Mouse (Mus musculus): ENCODE measurements at regions not wholly inside any gene's neighbourhood (a gene's known extent, or its start where the extent isn't known, plus 50 kb on each side); places are given as distances from the start of the nearest gene placed in this dataset.

- DNase-seq (ENCODE audit: low read depth, low spot score), result no peak
Measured at GRCm38 (mm10) chr10:43710886-43711256, 132.8 kb downstream of the Cd24a start.

- DNase-seq (ENCODE audit: low read depth, low spot score), result no peak
Measured at GRCm38 (mm10) chr10:43712657-43713056, 134.6 kb downstream of the Cd24a start.

- DNase-seq (ENCODE audit: low read depth, low spot score), result no peak
Measured at GRCm38 (mm10) chr10:43718768-43719167, 140.7 kb downstream of the Cd24a start.

- DNase-seq (ENCODE audit: low read depth, low spot score), result no peak
Measured at GRCm38 (mm10) chr10:43721356-43721755, 143.3 kb downstream of the Cd24a start.

- no peak for DNase-seq (ENCODE audit: low read depth, low spot score)
Measured at GRCm38 (mm10) chr10:43722164-43722563, 144.1 kb downstream of the Cd24a start.

GRCm38 (mm10) chr10:43722711-43723614 lies 144.9 kb downstream of the Cd24a start:
- no peak for DNase-seq (ENCODE audit: low read depth, low spot score)

- DNase-seq (ENCODE audit: low read depth, low spot score), result no peak
Measured at GRCm38 (mm10) chr10:43723615-43723937, 145.5 kb downstream of the Cd24a start.

- DNase-seq (ENCODE audit: low read depth, low spot score), result no peak
Measured at GRCm38 (mm10) chr10:43727746-43728145, 149.7 kb downstream of the Cd24a start.

GRCm38 (mm10) chr10:43729184-43729583 lies 151.1 kb downstream of the Cd24a start:
- no peak for DNase-seq (ENCODE audit: low read depth, low spot score)

GRCm38 (mm10) chr10:43733618-43734415 lies 155.7 kb downstream of the Cd24a start:
- no peak for DNase-seq (ENCODE audit: low read depth, low spot score)

GRCm38 (mm10) chr10:43739181-43739580 lies 161.1 kb downstream of the Cd24a start:
- DNase-seq (ENCODE audit: low read depth, low spot score), result no peak

GRCm38 (mm10) chr10:43739718-43740117 lies 161.6 kb downstream of the Cd24a start:
- no peak for DNase-seq (ENCODE audit: low read depth, low spot score)

GRCm38 (mm10) chr10:43740204-43740865 lies 161.2 kb downstream of the Qrsl1 start:
- DNase-seq (ENCODE audit: low read depth, low spot score), result no peak

GRCm38 (mm10) chr10:43741361-43742084 lies 160.0 kb downstream of the Qrsl1 start:
- DNase-seq (ENCODE audit: low read depth, low spot score), result no peak

GRCm38 (mm10) chr10:43742085-43743054 lies 159.2 kb downstream of the Qrsl1 start:
- peak; percentile 66 for DNase-seq (ENCODE audit: low read depth, low spot score)

GRCm38 (mm10) chr10:43743188-43744120 lies 158.1 kb downstream of the Qrsl1 start:
- DNase-seq (ENCODE audit: low read depth, low spot score), result no peak

GRCm38 (mm10) chr10:43745931-43746630 lies 155.5 kb downstream of the Qrsl1 start:
- peak; percentile 64 for DNase-seq (ENCODE audit: low read depth, low spot score)

GRCm38 (mm10) chr10:43746631-43747001 lies 154.9 kb downstream of the Qrsl1 start:
- no peak for DNase-seq (ENCODE audit: low read depth, low spot score)

- no peak for DNase-seq (ENCODE audit: low read depth, low spot score)
Measured at GRCm38 (mm10) chr10:43747541-43747940, 154.0 kb downstream of the Qrsl1 start.
